Mouse (Mus musculus): ENCODE measurements around the gene Prpf8.

Gene Prpf8

GRCm38 (mm10) chr11:75494296-75495049 is 7.9 kb downstream of the Prpf8 start:
- no peak for DNase-seq (ENCODE audit: low read depth, low spot score)

- peak; percentile 52 for DNase-seq (ENCODE audit: low read depth, low spot score)
These were observed 11.5 kb downstream of the Prpf8 start for GRCm38 (mm10) chr11:75498126-75498525.

- no peak for DNase-seq (ENCODE audit: low read depth, low spot score)
These were observed 21.5 kb downstream of the Prpf8 start for GRCm38 (mm10) chr11:75508162-75508561.

GRCm38 (mm10) chr11:75508904-75509303 is 22.3 kb downstream of the Prpf8 start:
- DNase-seq (ENCODE audit: low read depth, low spot score): peak; percentile 41

- peak; percentile 97 for DNase-seq (ENCODE audit: low read depth, low spot score)
These were observed 23.4 kb downstream of the Prpf8 start, which contains the start of gene Rilp for GRCm38 (mm10) chr11:75509741-75510626. Rilp (plus strand) TSS chr11:75510094.

- peak; percentile 98 for DNase-seq (ENCODE audit: low read depth, low spot score)
These were observed 24.0 kb downstream of the Prpf8 start for GRCm38 (mm10) chr11:75510627-75510993.

- DNase-seq (ENCODE audit: low read depth, low spot score): peak; percentile 81
These were observed 24.6 kb downstream of the Prpf8 start for GRCm38 (mm10) chr11:75511213-75511612.

GRCm38 (mm10) chr11:75512301-75513018 is 25.8 kb downstream of the Prpf8 start:
- DNase-seq (ENCODE audit: low read depth, low spot score): no peak

GRCm38 (mm10) chr11:75513336-75513735 is 26.7 kb downstream of the Prpf8 start, which contains the start of gene Scarf1:
Scarf1 (plus strand) TSS chr11:75513540.
- no peak for DNase-seq (ENCODE audit: low read depth, low spot score)

- DNase-seq (ENCODE audit: low read depth, low spot score): no peak
These were observed 28.6 kb downstream of the Prpf8 start for GRCm38 (mm10) chr11:75515186-75515585.

- DNase-seq (ENCODE audit: low read depth, low spot score): no peak
These were observed 33.4 kb downstream of the Prpf8 start for GRCm38 (mm10) chr11:75519834-75520633.

GRCm38 (mm10) chr11:75521609-75522008 is 35.0 kb downstream of the Prpf8 start:
- DNase-seq (ENCODE audit: low read depth, low spot score): no peak

GRCm38 (mm10) chr11:75522793-75523192 is 36.2 kb downstream of the Prpf8 start:
- DNase-seq (ENCODE audit: low read depth, low spot score): no peak

- DNase-seq (ENCODE audit: low read depth, low spot score): no peak
These were observed 39.0 kb downstream of the Prpf8 start for GRCm38 (mm10) chr11:75525531-75526125.

- DNase-seq (ENCODE audit: low read depth, low spot score): no peak
These were observed 40.3 kb downstream of the Prpf8 start for GRCm38 (mm10) chr11:75526943-75527342.

GRCm38 (mm10) chr11:75529771-75530170 is 43.2 kb downstream of the Prpf8 start:
- no peak for DNase-seq (ENCODE audit: low read depth, low spot score)

GRCm38 (mm10) chr11:75530325-75530724 is 43.7 kb downstream of the Prpf8 start:
- DNase-seq (ENCODE audit: low read depth, low spot score): peak; percentile 78

- DNase-seq (ENCODE audit: low read depth, low spot score): no peak
These were observed 44.3 kb downstream of the Prpf8 start for GRCm38 (mm10) chr11:75530845-75531373.

GRCm38 (mm10) chr11:75531469-75532242 is 45.0 kb downstream of the Prpf8 start, which contains the start of gene Slc43a2:
Slc43a2 (plus strand) TSS chr11:75531694.
- peak; percentile 93 for DNase-seq (ENCODE audit: low read depth, low spot score)

All from skeletal muscle tissue, adult 2 months (tissue).